Mouse (Mus musculus) T-helper 1 cell (primary cell): ENCODE measurements at regions not wholly inside any gene's neighbourhood (a gene's known extent, or its start where the extent isn't known, plus 50 kb on each side); places are given as distances from the start of the nearest gene placed in this dataset.

ENCODE experiments used
- in situ Hi-C: fragments of 300-600 bp; cut with MboI, MseI; formaldehyde crosslinking; loops from one replicate; pipeline ENCODE4 v1.15.1; 2025; ENCODE audit warnings: high pct_unique_total_duplicates

DNA sequence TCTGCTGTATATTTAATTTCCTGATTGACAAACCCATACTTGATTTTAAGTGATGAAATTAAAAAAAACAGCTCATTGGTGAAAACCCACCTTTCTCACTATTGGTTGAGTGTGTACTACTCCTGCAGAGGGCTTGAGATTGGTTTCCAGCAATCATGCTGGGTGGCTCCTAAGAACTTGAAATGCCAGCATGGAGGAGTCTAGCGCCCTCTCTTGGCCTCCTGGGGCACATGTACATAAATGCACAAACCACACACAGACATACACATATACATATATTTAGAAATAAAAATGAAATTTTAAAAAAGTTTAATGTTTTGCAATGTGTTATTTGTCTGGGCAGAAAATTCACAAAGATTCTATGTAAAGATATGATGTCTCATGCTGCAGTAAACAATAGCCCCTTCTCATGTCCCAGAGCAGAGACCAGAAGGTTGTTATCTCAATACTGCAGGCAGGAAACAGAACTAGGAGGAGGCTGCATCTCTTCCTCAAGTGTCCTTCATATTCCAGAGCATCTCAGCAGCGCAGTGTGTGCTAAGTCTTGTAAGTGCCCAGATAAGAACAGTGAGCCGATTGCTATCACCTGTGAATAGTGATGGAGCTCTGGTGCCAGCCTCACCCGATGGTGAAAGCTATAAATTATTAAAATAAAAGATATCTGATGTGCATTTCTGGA lies 108.4 kb upstream of the Fbxo11 start:
- in situ Hi-C loops = no loop called here

- in situ Hi-C loops = no loop called here
Observed at GRCm38 (mm10) chr17:88174242-88174679, 109.2 kb upstream of the Fbxo11 start.

DNA sequence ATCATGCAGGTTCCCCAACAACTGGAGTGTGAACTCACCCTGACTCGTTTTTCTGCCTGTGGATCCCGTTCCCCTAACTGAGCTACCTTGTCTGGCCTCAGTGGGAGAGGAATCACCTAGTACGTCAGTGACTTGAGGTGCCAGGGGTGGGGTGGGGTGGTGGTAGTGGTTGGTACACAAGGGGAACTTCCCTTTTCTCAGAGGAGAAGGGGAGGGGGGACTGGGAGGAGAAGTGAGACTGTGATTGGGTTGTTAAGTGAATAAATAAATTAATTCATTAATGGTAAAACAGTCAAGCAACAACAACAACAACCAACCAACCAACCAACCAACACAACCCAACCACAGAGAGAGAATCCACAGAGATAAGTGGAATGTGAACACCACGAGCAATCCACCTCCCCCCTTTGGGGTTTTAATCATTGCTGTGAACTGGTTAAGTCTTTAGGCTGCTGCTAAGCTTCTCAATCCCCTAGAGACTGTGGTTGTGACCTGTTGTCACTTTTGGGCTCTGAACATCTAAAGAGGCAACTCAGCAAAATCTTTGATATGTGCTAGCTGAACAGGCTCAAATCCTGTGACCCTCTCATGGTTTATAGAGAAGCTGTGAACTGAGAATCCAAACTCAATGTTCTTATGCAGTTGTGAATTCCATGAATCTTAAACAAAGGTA lies 111.0 kb upstream of the Fbxo11 start:
- in situ Hi-C loops = no loop called here

- in situ Hi-C loops = no loop called here
Observed at GRCm38 (mm10) chr17:88190735-88191134, 125.6 kb upstream of the Fbxo11 start.

- in situ Hi-C loops = no loop called here
Observed at GRCm38 (mm10) chr17:88191444-88191843, 126.4 kb upstream of the Fbxo11 start.

DNA sequence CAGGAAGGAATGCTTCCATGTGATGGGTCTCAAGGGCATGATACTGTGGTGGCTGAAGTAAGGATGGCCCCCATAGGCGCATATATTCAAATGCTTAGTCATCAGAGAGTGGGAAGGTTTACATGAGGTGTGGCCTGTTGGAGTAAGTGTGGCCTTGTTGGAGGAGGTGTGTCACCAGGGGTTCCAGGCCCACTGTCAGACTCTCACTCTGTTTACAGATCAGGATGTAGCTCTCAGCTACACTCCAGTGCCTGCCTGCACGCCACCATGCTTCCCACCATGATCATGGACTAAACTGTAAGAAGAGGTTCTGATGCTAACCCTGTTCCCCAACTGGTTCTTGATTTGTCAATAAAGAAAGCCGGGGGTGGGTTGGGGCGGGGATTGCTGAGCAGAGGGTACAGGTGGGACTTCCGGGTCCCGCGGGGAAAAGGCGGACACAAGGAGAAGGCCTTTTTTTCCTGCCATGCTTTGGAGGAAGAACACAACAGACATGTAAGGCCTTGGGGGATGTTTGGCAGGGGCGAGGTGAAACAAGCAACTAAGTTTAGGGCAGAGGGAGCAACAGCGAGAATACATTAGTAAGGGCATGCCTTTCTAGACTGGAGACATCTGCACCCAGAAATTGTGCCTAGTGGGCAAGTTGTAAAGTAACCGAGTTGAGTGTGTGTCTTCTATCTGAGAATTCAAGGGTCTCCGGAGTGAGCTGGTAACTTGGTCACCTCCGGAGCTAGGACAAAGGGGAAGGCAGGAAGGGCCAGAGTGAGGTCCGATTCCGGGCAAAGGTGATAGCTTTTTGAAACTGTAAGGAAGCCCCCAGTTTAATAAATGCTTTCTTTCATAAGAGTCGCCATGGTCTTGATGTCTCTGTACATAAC lies 127.1 kb upstream of the Fbxo11 start:
- in situ Hi-C loops = no loop called here

GRCm38 (mm10) chr17:88194693-88195092 lies 129.6 kb upstream of the Fbxo11 start:
- in situ Hi-C loops = loop anchor here (5.0 kb wide), 1 partner anchor 77 kb away; no protein-coding TSS in a partner anchor

DNA sequence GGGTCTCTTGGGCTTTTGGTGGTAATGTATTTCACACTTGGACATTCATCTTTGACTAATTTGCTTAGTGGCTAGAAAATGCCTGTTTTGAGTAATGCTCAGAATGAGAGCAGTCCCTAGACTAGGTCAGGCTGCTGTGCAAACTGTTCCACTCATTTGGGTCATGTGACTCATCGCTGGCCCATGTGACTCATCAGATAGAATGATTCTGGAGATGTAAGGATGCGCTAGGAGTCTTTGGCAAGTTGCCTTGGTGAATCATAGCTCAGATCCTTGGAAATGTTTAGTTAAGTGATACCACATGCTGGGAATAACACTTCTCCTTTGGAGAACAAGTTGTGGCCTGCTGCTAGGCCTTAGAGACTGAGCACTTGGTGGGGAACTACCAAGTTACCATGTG lies 130.2 kb upstream of the Fbxo11 start:
- in situ Hi-C loops = loop anchor here (5.0 kb wide), 1 partner anchor 78 kb away; no protein-coding TSS in a partner anchor

GRCm38 (mm10) chr17:88195893-88196292 lies 130.8 kb upstream of the Fbxo11 start:
- in situ Hi-C loops = loop anchor here (5.0 kb wide), 1 partner anchor 79 kb away; no protein-coding TSS in a partner anchor

- in situ Hi-C loops = loop anchor here (5.0 kb wide), 1 partner anchor 79 kb away; no protein-coding TSS in a partner anchor
Observed at GRCm38 (mm10) chr17:88196322-88196721, 131.2 kb upstream of the Fbxo11 start.

DNA sequence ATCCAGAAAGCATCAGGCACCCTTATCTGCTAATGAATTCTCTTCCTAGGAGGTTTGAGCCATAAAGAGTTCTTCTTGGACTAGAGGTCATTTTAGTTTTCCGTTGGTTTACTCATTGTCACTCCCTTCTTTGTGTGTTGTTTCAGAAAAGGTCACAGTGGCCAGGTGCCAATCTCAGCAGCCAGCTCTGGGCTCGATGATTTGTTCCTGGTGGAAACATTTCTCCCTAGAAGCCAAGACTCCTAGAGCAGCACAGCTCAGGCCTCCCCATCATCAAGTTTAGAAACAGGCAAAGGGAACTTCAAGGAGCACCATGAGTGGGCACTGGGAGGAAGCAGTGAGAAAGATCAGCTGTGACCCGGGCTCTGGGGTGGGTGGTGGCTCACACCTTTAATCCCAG lies 132.3 kb upstream of the Fbxo11 start:
- in situ Hi-C loops = loop anchor here (5.0 kb wide), 1 partner anchor 80 kb away; no protein-coding TSS in a partner anchor

DNA sequence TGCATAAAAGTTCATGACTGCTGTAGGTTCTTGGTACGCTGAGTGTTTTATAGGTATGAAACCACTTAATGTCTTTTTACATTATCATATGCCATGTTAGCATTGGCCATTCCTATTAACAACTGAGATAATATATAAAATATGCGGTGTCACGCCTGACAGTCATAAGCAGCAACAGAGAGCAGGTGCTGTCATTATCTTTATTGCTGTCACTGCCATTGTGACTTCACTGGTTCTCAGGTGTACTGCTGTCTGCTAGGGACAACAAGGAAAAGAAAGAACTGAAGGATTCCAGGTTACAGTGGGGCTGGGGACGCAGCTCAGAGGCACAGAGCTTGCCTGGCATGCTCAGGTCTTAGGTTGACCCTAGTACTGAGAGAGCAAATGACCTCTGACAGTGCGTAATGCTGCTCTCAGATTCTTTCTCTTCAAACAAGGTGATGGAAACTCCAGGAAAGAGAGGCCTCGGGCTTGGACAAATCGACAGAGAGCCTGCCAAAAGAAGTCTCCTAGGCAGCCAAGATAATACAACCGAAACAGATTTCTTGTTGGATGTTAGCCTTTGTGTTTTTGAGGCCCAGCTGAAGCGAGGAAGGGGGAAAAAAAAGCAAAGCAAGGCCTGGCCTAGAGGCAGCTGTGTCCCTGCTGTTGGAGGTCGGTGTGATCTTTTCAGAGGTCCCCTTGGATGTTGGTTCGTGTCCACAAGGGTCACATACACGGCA lies 136.3 kb upstream of the Fbxo11 start:
- in situ Hi-C loops = loop anchor here (5.0 kb wide), 1 partner anchor 36 kb away; no protein-coding TSS in a partner anchor

DNA sequence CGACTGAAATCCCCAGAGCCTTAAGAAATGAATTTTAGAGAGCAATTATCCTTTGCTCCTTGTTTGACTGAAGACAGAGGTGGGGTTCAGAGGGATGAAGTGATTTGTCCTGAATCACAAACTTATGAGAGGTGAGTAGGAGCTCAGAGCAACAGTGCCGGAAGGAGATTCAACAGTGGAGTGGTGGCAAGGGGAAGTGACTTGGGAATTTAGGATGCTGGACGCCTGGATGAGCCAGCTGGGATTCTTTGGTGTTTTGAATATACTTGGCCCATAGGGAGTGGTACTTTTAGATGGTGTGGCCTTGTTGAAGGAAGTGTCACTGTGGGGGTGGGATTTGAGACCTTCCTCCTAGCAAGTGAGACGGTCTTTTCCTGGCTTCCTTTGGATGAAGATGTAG lies 137.1 kb upstream of the Fbxo11 start:
- in situ Hi-C loops = loop anchor here (5.0 kb wide), 1 partner anchor 35 kb away; no protein-coding TSS in a partner anchor

DNA sequence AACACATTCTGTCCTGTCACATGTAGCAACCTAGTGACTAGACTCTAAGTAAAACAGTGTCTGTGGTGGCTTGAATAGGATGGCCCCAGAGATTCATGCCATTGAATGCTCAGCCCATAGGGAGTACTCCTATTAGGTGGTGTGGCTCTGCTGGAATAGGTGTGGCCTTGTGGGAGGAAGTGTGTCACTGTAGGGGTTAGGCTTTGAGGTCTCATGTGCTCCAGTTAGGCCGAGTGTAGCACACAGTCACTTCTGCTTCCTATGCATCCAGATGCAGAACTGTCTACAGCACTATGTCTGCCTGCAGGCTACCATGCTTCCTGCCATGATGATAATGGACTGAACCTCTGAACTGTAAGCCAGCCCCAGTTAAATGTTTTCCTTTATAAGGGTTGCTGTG lies 144.5 kb upstream of the Fbxo11 start:
- in situ Hi-C loops = no loop called here

DNA sequence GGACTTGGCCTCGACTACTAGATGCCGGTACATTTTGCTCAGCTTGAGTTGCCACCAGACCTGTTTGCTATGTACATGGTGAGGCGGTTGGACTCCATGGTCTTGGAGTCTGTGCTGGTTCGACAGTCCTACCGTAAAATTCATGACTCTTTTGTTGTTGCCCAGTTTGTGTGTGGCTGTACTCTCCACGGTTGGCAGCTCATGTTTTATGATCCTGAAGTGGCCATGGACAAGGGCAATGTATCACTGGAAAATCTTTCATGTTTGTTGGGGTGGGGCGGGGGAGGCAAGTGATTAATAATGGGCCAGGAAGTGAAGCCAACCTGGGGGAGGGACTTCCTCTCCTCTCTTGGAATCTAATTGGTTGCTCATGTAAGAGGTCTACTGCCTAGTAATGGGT lies 147.0 kb upstream of the Fbxo11 start:
- in situ Hi-C loops = no loop called here

GRCm38 (mm10) chr17:88214746-88215145 lies 149.7 kb upstream of the Fbxo11 start:
- in situ Hi-C loops = no loop called here

DNA sequence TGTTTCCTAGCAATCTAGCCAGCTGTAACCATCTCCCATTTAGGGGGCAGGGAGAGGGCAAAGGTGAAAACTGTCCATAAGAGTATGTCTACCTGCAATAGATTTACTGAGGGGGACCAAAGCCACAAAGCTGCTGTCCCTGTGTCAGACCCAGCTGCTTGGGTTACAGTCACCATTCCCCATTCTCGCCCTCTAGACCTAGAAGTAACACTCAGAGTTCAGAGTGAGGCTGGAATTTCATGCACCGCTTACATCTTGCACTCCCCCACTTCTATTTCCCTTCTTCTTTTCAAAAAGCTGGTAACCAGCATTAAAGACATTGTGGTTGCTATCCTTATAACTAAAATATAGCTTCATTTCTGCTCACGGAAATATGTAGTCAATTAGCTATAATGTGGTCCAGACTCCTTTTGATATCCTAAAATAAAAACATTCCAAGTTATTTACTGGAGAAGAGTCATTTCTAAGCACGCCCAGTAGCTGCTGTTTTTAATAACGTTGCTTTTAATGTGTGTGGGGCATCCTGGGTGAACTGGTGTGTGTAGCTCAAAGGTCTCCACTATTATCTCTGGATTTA lies 157.4 kb upstream of the Fbxo11 start:
- in situ Hi-C loops = no loop called here

- in situ Hi-C loops = no loop called here
Observed at GRCm38 (mm10) chr17:88240476-88240875, 175.4 kb upstream of the Fbxo11 start.

- in situ Hi-C loops = no loop called here
Observed at GRCm38 (mm10) chr17:88248625-88249024, 183.5 kb upstream of the Fbxo11 start.

DNA sequence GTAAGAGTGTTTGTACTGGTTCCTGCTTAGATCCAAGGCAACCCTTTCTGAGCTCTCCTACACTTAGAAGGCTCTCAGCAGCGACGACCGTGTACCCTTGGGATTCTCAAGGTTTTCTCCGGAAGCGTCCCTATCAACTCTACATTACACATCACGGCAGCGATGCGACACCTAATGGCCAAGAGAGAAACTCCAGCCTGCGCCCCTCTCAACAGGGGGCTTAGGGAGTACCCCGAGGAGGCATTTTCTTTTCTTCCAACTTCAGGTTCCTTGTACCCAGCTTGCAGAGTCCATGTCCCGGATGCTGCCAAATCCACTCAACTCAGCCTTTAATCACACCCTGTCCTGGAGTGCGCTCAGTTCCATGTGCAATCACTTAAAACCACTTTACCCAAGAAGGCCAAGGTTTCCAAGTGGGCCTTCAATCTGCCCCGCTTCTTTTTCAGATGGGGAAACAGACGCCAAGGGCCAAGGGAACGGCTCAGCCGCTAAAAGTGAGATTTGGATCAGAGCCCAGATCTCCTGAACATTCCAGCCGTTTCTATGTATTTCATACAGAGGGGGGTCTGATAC lies 186.9 kb upstream of the Fbxo11 start:
- in situ Hi-C loops = no loop called here
